Mouse (Mus musculus): ENCODE data around the gene Xiap. TPM values are rescaled to one million over a fixed set of nuclear protein-coding genes. Genes with fewer than 3 reads are reported as not detected.
A peak's percentile ranks its signal among the peaks of the same experiment; 100 is the strongest.

The Xiap gene
- polyA plus RNA-seq, 1 experiment from 2014 or later = 19.1 TPM

DNA sequence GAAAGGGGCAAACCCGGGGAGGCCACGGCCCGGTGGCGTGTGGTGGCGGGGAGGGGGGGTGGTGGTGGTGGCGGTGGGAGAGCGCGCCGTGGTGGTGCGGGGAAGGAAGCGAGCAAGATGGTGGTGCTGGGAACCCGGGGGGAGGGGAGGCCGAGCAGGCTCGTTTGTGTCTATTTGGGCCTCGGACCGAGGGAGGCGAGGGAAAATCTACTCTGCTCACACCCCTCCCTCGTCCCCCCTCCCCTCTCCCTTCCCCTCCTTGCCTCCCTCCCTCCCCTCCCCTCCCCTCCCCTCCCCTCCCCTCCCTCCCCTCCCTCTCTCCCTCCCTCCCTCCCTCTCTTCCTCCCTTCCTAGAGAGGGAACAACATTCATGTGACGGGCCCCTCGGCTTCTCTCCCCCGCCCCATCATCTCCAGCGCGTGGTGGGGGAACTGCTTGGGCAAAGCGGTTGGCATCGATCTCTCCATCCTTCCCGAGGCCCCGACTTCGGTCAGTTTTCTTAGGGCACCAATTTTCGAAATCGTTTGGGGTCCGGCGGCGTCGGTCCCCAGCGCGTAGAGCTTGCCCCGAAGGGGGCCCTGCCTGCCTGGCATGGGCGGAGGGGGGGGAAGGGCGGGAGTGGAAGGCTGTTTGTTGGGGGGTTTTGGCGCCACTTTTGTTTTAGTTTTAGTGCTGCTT lies 91.0 kb downstream of the Xiap start:
- Histone ChIP-seq H3K36me3 (ENCODE audit: control insufficient read depth, insufficient read depth, low read length) (no peaks in the 10 kb centered on the region), H3K27me3 (replicated peaks; ENCODE audit: control insufficient read depth, insufficient read depth, low read length) (no peaks in the 10 kb centered on the region), H3K9me3 (ENCODE audit: control insufficient read depth, low read length) (no peaks in the 10 kb centered on the region), H3K9ac (ENCODE audit: low read length) (peak overlapping the region; percentile 99), H3K4me2 (ENCODE audit: low read length) (peak overlapping the region; percentile 54), H3K4me3 (ENCODE audit: low read depth, low read length) (peak overlapping the region; percentile 57), H3K4me1 (replicated peaks; ENCODE audit: control insufficient read depth, insufficient read depth, low read length) (0 out of 2 replicates have a peak, but pooled peaks cover 3% of the 10 kb centered on the region), H3K27ac (ENCODE audit: low read depth) (peak overlapping the region; percentile 99)
- DNase-seq (ENCODE audit: low spot score) = peak; percentile 86
- ATAC-seq (replicated peaks; ENCODE audit: low FRiP score, low TSS enrichment, low read depth) = peak; percentile 79
- WGBS = 13% methylated on average over 18 of the region's 40 CpGs

- WGBS = 16% methylated on average over 24 of the region's 25 CpGs
These were observed 91.7 kb downstream of the Xiap start for GRCm38 (mm10) chrX:42151024-42151754.

GRCm38 (mm10) chrX:42151903-42152369 lies 92.5 kb downstream of the Xiap start:
- peak overlapping the region; percentile 54 for H3K4me2 ChIP-seq (ENCODE audit: low read length)
- H3K27ac ChIP-seq (ENCODE audit: low read depth) = peak overlapping the region; percentile 99
- DNase-seq (ENCODE audit: low spot score) (peak; percentile 77), ATAC-seq (replicated peaks; ENCODE audit: low FRiP score, low TSS enrichment, low read depth) (peak; percentile 65)
- no peaks in the 10 kb centered on the region for H3K9me3 ChIP-seq (ENCODE audit: control insufficient read depth, low read length)
- H3K36me3 ChIP-seq (ENCODE audit: control insufficient read depth, insufficient read depth, low read length) = no peaks in the 10 kb centered on the region
- peak overlapping the region; percentile 53 for H3K4me3 ChIP-seq (ENCODE audit: low read depth, low read length)
- H3K4me1 ChIP-seq (replicated peaks; ENCODE audit: control insufficient read depth, insufficient read depth, low read length) = 0 out of 2 replicates have a peak, but pooled peaks cover 3% of the 10 kb centered on the region
- 12% methylated on average over 17 of the region's 17 CpGs for WGBS
- H3K9ac ChIP-seq (ENCODE audit: low read length) = peak overlapping the region; percentile 67
- no peaks in the 10 kb centered on the region for H3K27me3 ChIP-seq (replicated peaks; ENCODE audit: control insufficient read depth, insufficient read depth, low read length)

More at GRCm38 (mm10) chrX:42151024-42151754, 91.7 kb downstream of the Xiap start:
- peak overlapping the region; percentile 99 for H3K27ac ChIP-seq (ENCODE audit: low read depth)
- ATAC-seq (replicated peaks; ENCODE audit: low FRiP score, low TSS enrichment, low read depth) (no peak), DNase-seq (ENCODE audit: low spot score) (no peak)
- no peaks in the 10 kb centered on the region for H3K27me3 ChIP-seq (replicated peaks; ENCODE audit: control insufficient read depth, insufficient read depth, low read length)
- peak overlapping the region; percentile 53 for H3K4me3 ChIP-seq (ENCODE audit: low read depth, low read length)
- H3K4me1 ChIP-seq (replicated peaks; ENCODE audit: control insufficient read depth, insufficient read depth, low read length) = 0 out of 2 replicates have a peak, but pooled peaks cover 3% of the 10 kb centered on the region
- no peaks in the 10 kb centered on the region for H3K9me3 ChIP-seq (ENCODE audit: control insufficient read depth, low read length)
- H3K9ac ChIP-seq (ENCODE audit: low read length) = peak overlapping the region; percentile 67
- peak overlapping the region; percentile 54 for H3K4me2 ChIP-seq (ENCODE audit: low read length)
- no peaks in the 10 kb centered on the region for H3K36me3 ChIP-seq (ENCODE audit: control insufficient read depth, insufficient read depth, low read length)

DNA sequence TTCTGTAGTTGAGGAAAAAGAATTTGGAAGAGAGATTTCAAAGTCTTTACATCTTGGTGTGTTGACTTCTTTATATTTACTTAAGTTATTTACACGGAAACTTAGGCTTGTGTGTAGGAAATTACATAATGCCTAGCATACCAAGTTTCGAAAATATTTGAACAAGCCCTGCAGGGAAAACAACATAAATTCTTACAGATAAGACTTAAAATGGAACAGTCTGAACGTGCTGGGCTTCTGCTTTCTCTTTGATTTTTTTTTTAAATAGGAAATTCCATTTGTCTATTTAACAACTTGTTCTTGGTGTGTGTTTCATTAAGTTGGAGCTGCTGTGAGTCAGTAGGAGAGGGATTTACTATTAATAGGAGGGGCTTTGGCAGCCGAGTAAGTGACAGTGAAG lies 93.6 kb downstream of the Xiap start:
- peak overlapping the region; percentile 53 for H3K4me3 ChIP-seq (ENCODE audit: low read depth, low read length)
- no peak overlapping the region for H3K9ac ChIP-seq (ENCODE audit: low read length)
- H3K27me3 ChIP-seq (replicated peaks; ENCODE audit: control insufficient read depth, insufficient read depth, low read length) = no peaks in the 10 kb centered on the region
- DNase-seq (ENCODE audit: low spot score) = no peak
- 0 out of 2 replicates have a peak, but pooled peaks cover 3% of the 10 kb centered on the region for H3K4me1 ChIP-seq (replicated peaks; ENCODE audit: control insufficient read depth, insufficient read depth, low read length)
- no peaks in the 10 kb centered on the region for H3K9me3 ChIP-seq (ENCODE audit: control insufficient read depth, low read length)
- peak overlapping the region; percentile 54 for H3K4me2 ChIP-seq (ENCODE audit: low read length)
- no peak overlapping the region for H3K27ac ChIP-seq (ENCODE audit: low read depth)
- ATAC-seq (replicated peaks; ENCODE audit: low FRiP score, low TSS enrichment, low read depth) = no peak
- no peaks in the 10 kb centered on the region for H3K36me3 ChIP-seq (ENCODE audit: control insufficient read depth, insufficient read depth, low read length)
- WGBS = 22% methylated on average over 4 of the region's 4 CpGs

Other genes starting within 250 kb of the Xiap start
- gene Thoc2, start 139.0 kb upstream of the Xiap start, polyA plus RNA-seq (2014; fragmentation: Nextera tagmentation; extraction: Ambion mirVana) = 77.8 and 87.9 TPM in 2 replicates
- gene Stag2, start 89.6 kb downstream of the Xiap start, polyA plus RNA-seq (2014; fragmentation: Nextera tagmentation; extraction: Ambion mirVana) = 46.8 and 49.8 TPM in 2 replicates

Measured in intestine, embryonic 14.5 days (tissue).